Mouse (Mus musculus) ES-E14 (cell line): ENCODE measurements around the gene Liph.

Source experiments
- CHD2 ChIP-seq: IDR thresholded peaks from 2 replicates; pipeline ENCODE4 v1.6.1; 2014; ENCODE audit warnings: mild to moderate bottlenecking, low read depth, low read length, inconsistent platforms
- HCFC1 ChIP-seq: IDR thresholded peaks from 2 replicates; pipeline ENCODE4 v1.6.1; 2012; ENCODE audit warnings: low read length, inconsistent platforms, borderline replicate concordance; ENCODE audit not compliant: insufficient read depth
- MAFK ChIP-seq: IDR thresholded peaks from 2 replicates; pipeline ENCODE4 v1.6.1; 2014; ENCODE audit warnings: mild to moderate bottlenecking, low read depth, low read length, inconsistent platforms; ENCODE audit not compliant: insufficient read depth
- ZC3H11A ChIP-seq: IDR thresholded peaks from 2 replicates; pipeline ENCODE4 v1.6.1; 2012; ENCODE audit warnings: low read depth, mild to moderate bottlenecking, inconsistent platforms, low read length, borderline replicate concordance
- ZNF384 ChIP-seq: IDR thresholded peaks from 2 replicates; pipeline ENCODE4 v1.6.1; 2012; ENCODE audit warnings: low read depth, low read length, inconsistent platforms

GRCm38 (mm10) chr16:22022122-22022521 is 26.7 kb upstream of the Liph start:
- no peak for TF ChIP-seq ZC3H11A
- TF ChIP-seq HCFC1: no peak
- no peak for TF ChIP-seq CHD2
- TF ChIP-seq ZNF384: no peak
- TF ChIP-seq MAFK: no peak
